Comparison of ENCODE assay signal across 1 mouse cellular context in the genomic region with DNA sequence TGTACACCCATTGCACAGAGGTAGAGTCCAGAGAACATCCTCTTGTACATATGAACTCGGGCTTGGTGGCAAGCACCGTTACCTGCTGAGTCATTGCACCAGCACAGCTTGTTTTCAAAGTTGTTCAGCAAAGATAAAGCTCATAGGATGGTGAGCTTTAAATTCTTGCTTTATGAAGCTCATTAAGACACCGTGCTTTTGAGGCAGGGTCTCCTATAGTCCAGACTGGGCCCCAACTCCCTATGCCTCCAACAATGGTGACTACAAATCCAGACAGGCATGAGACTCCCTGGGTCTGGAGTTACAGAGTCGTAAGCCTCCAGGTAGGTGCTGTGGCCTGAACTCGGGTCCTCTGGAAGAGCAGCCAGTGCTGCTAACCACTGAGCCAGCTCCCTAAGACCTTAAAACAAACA.
TF ChIP-seq lines count a peak whose summit lies in the region.

No protein-coding gene starts in this region.

TF ChIP-seq in MEL, 35 proteins besides CTCF, POLR2A, EP300 and RAD21 (continued from another document):
- no peak for TF ChIP-seq HCFC1 (IDR thresholded peaks at IDR 0.05; ENCODE audit: low read depth, low read length)
- TF ChIP-seq JUND (IDR thresholded peaks at IDR 0.05; ENCODE audit: low read depth, low read length) = no peak
- TF ChIP-seq NRF1 (IDR thresholded peaks at IDR 0.05; ENCODE audit: insufficient read depth, low read depth, low read length, poor library complexity, severe bottlenecking) = no peak
- TF ChIP-seq USF1 (IDR thresholded peaks at IDR 0.05; ENCODE audit: low read depth, low read length) = no peak
- no peak for TF ChIP-seq MYB (IDR thresholded peaks at IDR 0.05; ENCODE audit: low read depth, low read length)
- TF ChIP-seq E2F4 (IDR thresholded peaks at IDR 0.05; ENCODE audit: borderline replicate concordance, low read depth, low read length) = no peak
